Mouse (Mus musculus): Measurements from ENCODE around the gene Ston2.
"Not testable (repeated sequence)": the region's sequence is repeated elsewhere in the genome, so short reads cannot be mapped to it uniquely, and the experiment has no call there.

Gene Ston2

DNA sequence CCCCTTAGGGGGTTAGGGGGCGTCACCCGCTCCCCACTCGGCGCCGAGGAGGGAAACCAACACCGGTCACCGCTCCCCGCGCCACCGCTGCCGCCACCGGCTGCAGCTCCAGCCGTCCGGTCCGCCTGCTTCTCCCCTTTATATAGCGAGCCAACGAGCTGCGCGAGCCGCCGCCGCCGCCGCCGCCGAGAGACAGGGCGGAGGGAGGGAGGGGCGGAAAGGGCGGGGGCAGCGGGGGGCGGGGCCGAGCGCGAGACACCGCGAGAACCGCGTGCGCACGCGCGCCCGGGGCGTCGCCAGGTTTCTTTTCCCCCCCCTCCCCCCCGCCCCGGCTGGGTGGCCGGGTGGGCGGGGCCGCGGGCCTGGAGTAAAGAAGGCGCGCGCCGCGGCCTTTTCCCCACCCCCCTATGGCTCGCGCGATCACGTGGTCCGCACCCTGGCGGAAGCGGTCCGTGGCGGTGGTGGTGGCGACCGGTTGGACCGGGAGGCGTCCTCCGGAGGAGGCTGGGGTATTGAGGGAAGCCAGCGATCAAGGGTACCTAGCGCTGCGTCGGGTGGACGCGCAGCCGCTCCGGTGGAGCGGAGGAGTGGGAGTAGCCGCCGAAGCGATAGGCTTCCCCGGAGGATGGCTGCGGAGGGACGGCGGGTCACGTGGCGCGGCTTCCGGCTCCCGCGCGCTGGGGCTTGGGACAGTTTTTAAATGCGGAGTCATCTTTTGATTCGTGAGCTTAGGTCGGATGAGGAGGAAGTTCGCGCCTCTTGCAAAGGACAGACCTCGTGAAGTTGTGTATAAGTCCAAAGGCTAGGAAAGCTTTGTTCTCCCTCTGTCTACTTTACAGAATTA, 198.1 kb downstream of the Ston2 start, which contains the start of gene Gtf2a1:
Gtf2a1 (minus strand) TSS at position 641 of the 844 bp plus-strand sequence.
- DNase-seq (ENCODE audit: low spot score in 2 of 2), result peak; percentile 93 to 96

DNA sequence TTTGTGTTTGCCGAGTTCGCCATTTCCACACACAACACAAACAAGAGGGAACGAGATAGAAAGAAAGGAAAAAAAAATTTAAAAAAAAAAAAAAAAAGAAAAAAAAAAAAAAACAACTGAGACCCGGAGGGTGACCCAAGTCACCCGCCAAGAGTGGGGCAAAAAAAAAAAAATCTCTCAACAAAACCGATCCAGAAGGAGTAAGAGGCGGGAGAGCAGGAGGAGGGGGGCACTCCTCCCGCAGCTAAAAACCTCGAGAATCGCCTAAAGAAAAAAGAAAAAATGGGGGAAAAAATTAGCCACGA, 198.7 kb downstream of the Ston2 start:
- no peak for DNase-seq (ENCODE audit: low spot score in 2 of 2)

- DNase-seq (ENCODE audit: low spot score in 2 of 2), result peak; percentile 36 to 56
Measured at GRCm38 (mm10) chr12:91588670-91589541, 199.3 kb downstream of the Ston2 start.

- peak; percentile 87 to 91 for DNase-seq (ENCODE audit: low spot score in 2 of 2)
Measured at GRCm38 (mm10) chr12:91588176-91588669, 200.0 kb downstream of the Ston2 start.

- no peak for DNase-seq (ENCODE audit: low spot score in 2 of 2)
Measured at GRCm38 (mm10) chr12:91587491-91588033, 200.6 kb downstream of the Ston2 start.

- no peak for DNase-seq (ENCODE audit: low spot score in 2 of 2)
Measured at GRCm38 (mm10) chr12:91587077-91587476, 201.1 kb downstream of the Ston2 start.

- not testable (repeated sequence) for DNase-seq (ENCODE audit: low spot score in 2 of 2)
Measured at GRCm38 (mm10) chr12:91585815-91586214, 202.4 kb downstream of the Ston2 start.

GRCm38 (mm10) chr12:91585206-91585605, 203.0 kb downstream of the Ston2 start:
- no peak for DNase-seq (ENCODE audit: low spot score in 2 of 2)

DNA sequence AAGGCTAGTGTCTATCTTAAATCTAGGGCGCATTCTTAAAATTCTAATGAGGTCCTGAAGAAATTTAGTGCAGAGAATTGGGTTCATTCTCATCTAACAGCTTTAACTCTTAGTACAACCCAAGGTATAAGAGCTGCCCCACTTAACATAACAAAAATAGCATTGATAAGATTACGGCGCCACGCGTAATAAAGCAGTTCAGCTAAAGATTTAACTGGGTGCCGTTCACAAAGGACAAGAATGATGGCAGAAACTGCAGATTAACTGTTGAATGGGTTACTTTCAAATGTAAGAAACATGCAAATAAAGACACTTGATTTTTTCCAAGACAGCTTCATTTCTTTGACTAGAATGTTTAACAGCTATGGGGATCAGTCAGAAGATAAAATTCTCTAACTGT, 204.8 kb downstream of the Ston2 start:
- DNase-seq (ENCODE audit: low spot score in 2 of 2), result no peak
